Mouse (Mus musculus) heart, embryonic 13.5 days (tissue): ENCODE data around the gene 4930595D18Rik. TPM values are rescaled to one million over a fixed set of nuclear protein-coding genes. Genes with fewer than 3 reads are reported as not detected.
A peak's percentile ranks its signal among the peaks of the same experiment; 100 is the strongest.

Source experiments
- ATAC-seq: fragments of 200-750 bp; cut with Nextera tagmentation; 2 replicates; pipeline ENCODE4 v1.8.0; 2017; ENCODE audit warnings: moderate TSS enrichment; ENCODE audit not compliant: insufficient number of reproducible peaks, low FRiP score, low TSS enrichment; ENCODE audit errors: extremely low read depth
- H3K27ac ChIP-seq: fragments of 300-500 bp; sonication (generic); replicated peaks from 2 replicates; pipeline ENCODE4 v1.5.1; 2015; ENCODE audit warnings: moderate library complexity, mild to moderate bottlenecking, inconsistent platforms
- H3K27me3 ChIP-seq: fragments of 300-500 bp; sonication (generic); replicated peaks from 2 replicates; pipeline ENCODE4 v1.6.1; 2015; ENCODE audit warnings: mild to moderate bottlenecking, inconsistent platforms
- H3K36me3 ChIP-seq: fragments of 300-500 bp; sonication (generic); 2 replicates; pipeline ENCODE4 v1.6.1; 2015; ENCODE audit warnings: mild to moderate bottlenecking, inconsistent platforms
- H3K4me1 ChIP-seq: fragments of 300-500 bp; sonication (generic); 2 replicates; pipeline ENCODE4 v1.6.1; 2015; ENCODE audit warnings: inconsistent platforms
- H3K4me2 ChIP-seq: fragments of 300-500 bp; sonication (generic); 2 replicates; pipeline ENCODE4 v1.6.1; 2015; ENCODE audit warnings: inconsistent platforms, mild to moderate bottlenecking, moderate library complexity
- H3K4me3 ChIP-seq: fragments of 300-500 bp; sonication (generic); 2 replicates; pipeline ENCODE4 v1.5.1; 2015; ENCODE audit warnings: moderate library complexity, mild to moderate bottlenecking, inconsistent platforms
- H3K9ac ChIP-seq: fragments of 300-500 bp; sonication (generic); 2 replicates; pipeline ENCODE4 v1.6.1; 2015; ENCODE audit warnings: inconsistent platforms, mild to moderate bottlenecking, moderate library complexity
- H3K9me3 ChIP-seq: fragments of 300-500 bp; sonication (generic); 2 replicates; pipeline ENCODE4 v1.6.1; 2016; ENCODE audit warnings: inconsistent platforms
- WGBS: fragments of 180-500 bp; shearing (Covaris S2); methylation state at CpG from one replicate; pipeline ENCODE4 v1.1.7; 2015; ENCODE audit warnings: mixed read lengths; 5-methylcytosine and 5-hydroxymethylcytosine counted together
- polyA plus RNA-seq: library from polyadenylated mRNA; unstranded; fragments of >200 nt; fragmentation: Nextera tagmentation; extraction: Ambion mirVana; gene quantifications from 2 replicates; pipeline ENCODE4 v1.2.1, GENCODE M21; 2015

4930595D18Rik gene
- polyA plus RNA-seq, 1 experiment from 2014 or later: not detected

DNA sequence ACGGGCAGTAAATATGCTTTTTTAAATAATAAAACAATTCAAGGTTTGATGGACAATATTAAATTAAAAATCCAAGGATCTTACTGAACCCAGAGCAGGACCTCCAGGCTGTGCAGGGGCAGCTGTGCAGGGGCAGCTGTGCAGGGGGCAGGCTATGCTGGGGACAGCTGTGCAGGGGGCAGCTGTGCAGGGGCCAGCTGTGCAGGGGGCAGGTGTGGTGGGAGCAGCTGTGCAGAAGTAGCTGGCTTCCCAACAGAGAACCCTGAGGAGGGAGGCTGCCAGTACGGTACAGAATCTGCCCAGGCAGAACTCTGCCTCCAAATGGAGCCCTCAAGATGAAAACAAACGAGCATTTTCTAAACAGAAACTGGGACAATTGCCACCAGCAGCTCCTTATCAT is 48.3 kb downstream of the 4930595D18Rik start:
- no peak overlapping the region for H3K4me2 ChIP-seq
- no peaks in the 10 kb centered on the region for H3K36me3 ChIP-seq
- H3K4me1 ChIP-seq: peaks cover 11% of the 10 kb centered on the region
- H3K9me3 ChIP-seq: 0 out of 2 replicates have a peak, but pooled peaks cover 3% of the 10 kb centered on the region
- H3K4me3 ChIP-seq: no peak overlapping the region
- no peak for ATAC-seq
- H3K9ac ChIP-seq: no peak overlapping the region
- no peaks in the 10 kb centered on the region for H3K27me3 ChIP-seq
- WGBS: 72% methylated on average over 3 of the region's 3 CpGs
- no peak overlapping the region for H3K27ac ChIP-seq

DNA sequence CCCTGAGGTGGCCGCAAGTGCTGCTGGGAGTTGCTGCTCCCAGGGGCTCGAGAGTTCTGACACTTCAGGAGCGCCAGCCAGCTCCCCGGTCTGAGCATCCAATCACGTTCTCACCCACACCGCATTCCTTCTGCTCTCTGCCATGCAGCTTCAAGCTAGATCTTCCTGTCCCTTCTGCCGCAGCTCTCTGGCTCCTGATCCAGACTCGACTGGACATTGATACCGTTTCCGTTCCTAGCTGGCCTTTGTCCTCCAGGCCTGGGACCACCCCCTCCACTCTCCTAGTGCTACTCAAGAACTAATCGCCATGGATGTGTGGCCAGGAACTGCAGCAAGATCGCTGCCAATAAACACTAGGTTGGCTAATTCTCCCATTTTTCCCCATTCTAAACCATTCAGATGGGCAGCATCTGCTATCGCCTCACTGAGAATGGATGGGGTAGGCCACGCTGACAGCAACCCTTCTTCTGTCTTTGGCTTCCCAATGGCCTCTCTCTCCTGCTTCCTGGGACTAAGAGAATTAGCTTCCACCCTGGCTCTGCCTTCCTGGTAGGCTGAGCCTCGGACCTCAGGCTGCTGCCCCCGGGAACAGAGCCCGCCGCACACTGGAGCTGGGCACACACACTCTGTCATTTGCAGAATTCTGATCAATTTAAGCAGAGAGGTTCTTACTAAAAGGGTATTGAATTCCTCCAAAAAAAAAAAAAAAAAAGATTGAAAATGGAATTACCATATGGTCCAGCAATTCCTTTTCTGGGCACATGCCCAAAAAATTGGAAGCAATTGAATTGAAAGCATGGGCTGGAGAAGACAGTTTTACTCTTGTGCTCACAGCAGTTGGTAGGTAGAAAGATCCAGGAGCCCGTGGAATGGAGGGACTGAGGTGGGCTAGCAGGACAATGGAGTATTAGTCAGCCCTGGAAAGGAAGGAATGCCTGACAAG is 49.2 kb downstream of the 4930595D18Rik start:
- Histone ChIP-seq H3K4me2 (peak overlapping the region; percentile 39), H3K9me3 (peaks cover 8% of the 10 kb centered on the region; the same call in 1 of the 2 replicates), H3K4me3 (no peak overlapping the region), H3K27ac (no peak overlapping the region), H3K27me3 (no peaks in the 10 kb centered on the region), H3K36me3 (no peaks in the 10 kb centered on the region), H3K9ac (peak overlapping the region; percentile 28), H3K4me1 (peaks cover 11% of the 10 kb centered on the region)
- ATAC-seq: no peak
- 50% methylated on average over 19 of the region's 19 CpGs for WGBS

- no peak overlapping the region for H3K27ac ChIP-seq
- WGBS: 76% methylated on average over 7 of the region's 7 CpGs
- no peak overlapping the region for H3K4me2 ChIP-seq
- H3K4me3 ChIP-seq: no peak overlapping the region
- H3K4me1 ChIP-seq: peaks cover 11% of the 10 kb centered on the region
- H3K36me3 ChIP-seq: no peaks in the 10 kb centered on the region
- H3K9ac ChIP-seq: no peak overlapping the region; the same call in 1 of the 2 replicates
- no peak for ATAC-seq
- peaks cover 5% of the 10 kb centered on the region; the same call in 1 of the 2 replicates for H3K9me3 ChIP-seq
- no peaks in the 10 kb centered on the region for H3K27me3 ChIP-seq
These were observed 50.1 kb downstream of the 4930595D18Rik start for GRCm38 (mm10) chr12:111134169-111134568.

DNA sequence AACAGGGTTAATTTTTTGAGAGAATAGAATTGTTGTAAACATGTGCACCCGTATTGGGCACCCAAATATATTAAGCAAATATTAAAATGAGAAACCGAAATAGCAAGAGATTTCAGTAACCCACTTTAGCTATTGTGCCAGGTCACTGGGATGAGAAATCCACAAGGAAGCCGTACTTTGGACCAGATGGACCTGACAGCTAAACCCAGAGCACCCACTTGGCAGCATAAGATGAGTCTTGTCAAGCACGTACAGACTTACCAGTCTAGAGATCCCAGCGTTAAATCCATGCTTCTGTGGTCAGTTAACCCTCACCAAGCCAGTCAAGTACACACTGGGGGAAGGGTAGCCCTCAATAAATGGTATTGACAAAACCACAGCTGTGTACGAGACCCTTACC is 58.6 kb downstream of the 4930595D18Rik start:
- H3K36me3 ChIP-seq: peaks cover 10% of the 10 kb centered on the region
- H3K9me3 ChIP-seq: peaks cover 2% of the 10 kb centered on the region; the same call in 1 of the 2 replicates
- ATAC-seq: no peak
- no peak overlapping the region for H3K4me3 ChIP-seq
- no peak overlapping the region for H3K9ac ChIP-seq
- H3K4me2 ChIP-seq: no peak overlapping the region
- H3K4me1 ChIP-seq: no peaks in the 10 kb centered on the region
- no peak overlapping the region for H3K27ac ChIP-seq
- H3K27me3 ChIP-seq: no peaks in the 10 kb centered on the region
- WGBS: 79% methylated on average over 6 of the region's 6 CpGs

GRCm38 (mm10) chr12:111124601-111125260 is 59.6 kb downstream of the 4930595D18Rik start:
- H3K9ac ChIP-seq: no peak overlapping the region
- H3K9me3 ChIP-seq: no peaks in the 10 kb centered on the region
- WGBS: 74% methylated on average over 14 of the region's 14 CpGs
- H3K4me1 ChIP-seq: no peaks in the 10 kb centered on the region
- H3K36me3 ChIP-seq: peaks cover 18% of the 10 kb centered on the region
- no peaks in the 10 kb centered on the region for H3K27me3 ChIP-seq
- no peak overlapping the region for H3K4me2 ChIP-seq
- ATAC-seq: no peak
- no peak overlapping the region for H3K4me3 ChIP-seq
- no peak overlapping the region for H3K27ac ChIP-seq

- no peak overlapping the region for H3K9ac ChIP-seq
- H3K27ac ChIP-seq: no peak overlapping the region
- H3K36me3 ChIP-seq: peaks cover 42% of the 10 kb centered on the region
- no peak for ATAC-seq
- no peaks in the 10 kb centered on the region for H3K27me3 ChIP-seq
- no peak overlapping the region for H3K4me2 ChIP-seq
- H3K4me1 ChIP-seq: no peaks in the 10 kb centered on the region
- H3K9me3 ChIP-seq: no peaks in the 10 kb centered on the region
- H3K4me3 ChIP-seq: no peak overlapping the region
These were observed 61.9 kb downstream of the 4930595D18Rik start for GRCm38 (mm10) chr12:111122332-111122852.

DNA sequence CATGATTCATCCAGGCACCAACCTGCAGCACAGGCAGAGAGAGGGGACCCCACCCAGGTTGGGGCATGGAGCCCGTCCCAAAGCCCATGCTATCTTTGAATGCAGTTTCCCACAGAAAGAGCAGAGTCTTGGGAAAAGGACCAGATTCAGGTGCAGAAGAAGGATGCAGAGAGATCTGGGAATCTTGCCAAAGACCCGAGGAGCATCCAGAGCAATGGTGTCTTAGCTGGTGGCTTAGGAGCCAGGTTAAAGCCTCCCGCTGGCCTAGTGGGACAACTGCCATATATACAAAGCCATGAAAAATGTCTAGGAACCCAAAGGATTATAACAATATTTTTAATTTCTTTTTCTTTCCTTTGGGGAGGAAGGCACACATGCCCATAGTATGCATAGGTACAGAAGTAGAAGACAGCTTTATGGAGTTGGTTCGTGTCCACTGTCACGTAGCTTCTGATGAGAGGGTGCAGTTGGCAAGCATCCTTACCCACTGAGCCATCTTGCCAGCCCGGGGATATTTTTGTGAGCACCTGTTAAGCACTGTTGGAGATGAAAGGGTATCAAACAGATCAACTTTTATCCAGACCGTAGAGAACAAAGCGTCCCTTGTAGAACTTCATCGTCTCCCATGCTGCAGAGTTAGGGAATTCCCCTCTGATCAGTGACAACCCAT is 63.2 kb downstream of the 4930595D18Rik start:
- Histone ChIP-seq H3K4me3 (no peak overlapping the region), H3K36me3 (peaks cover 51% of the 10 kb centered on the region), H3K9me3 (no peaks in the 10 kb centered on the region), H3K4me2 (no peak overlapping the region), H3K27ac (no peak overlapping the region), H3K9ac (no peak overlapping the region), H3K27me3 (no peaks in the 10 kb centered on the region), H3K4me1 (no peaks in the 10 kb centered on the region)
- no peak for ATAC-seq
- WGBS: 87% methylated on average over 9 of the region's 9 CpGs

GRCm38 (mm10) chr12:111119506-111120085 is 64.7 kb downstream of the 4930595D18Rik start:
- H3K9ac ChIP-seq: no peak overlapping the region
- ATAC-seq: no peak
- H3K4me1 ChIP-seq: no peaks in the 10 kb centered on the region
- 89% methylated on average over 5 of the region's 5 CpGs for WGBS
- H3K4me3 ChIP-seq: no peak overlapping the region
- no peak overlapping the region for H3K4me2 ChIP-seq
- no peak overlapping the region for H3K27ac ChIP-seq
- no peaks in the 10 kb centered on the region for H3K27me3 ChIP-seq
- H3K36me3 ChIP-seq: peaks cover 62% of the 10 kb centered on the region
- no peaks in the 10 kb centered on the region for H3K9me3 ChIP-seq

GRCm38 (mm10) chr12:111114593-111114992 is 69.7 kb downstream of the 4930595D18Rik start:
- 93% methylated on average over 5 of the region's 5 CpGs for WGBS
- no peak overlapping the region for H3K4me3 ChIP-seq
- ATAC-seq: no peak
- H3K9ac ChIP-seq: no peak overlapping the region
- H3K27ac ChIP-seq: no peak overlapping the region
- H3K4me2 ChIP-seq: no peak overlapping the region
- peaks cover 94% of the 10 kb centered on the region for H3K36me3 ChIP-seq
- H3K27me3 ChIP-seq: no peaks in the 10 kb centered on the region
- no peaks in the 10 kb centered on the region for H3K9me3 ChIP-seq
- H3K4me1 ChIP-seq: no peaks in the 10 kb centered on the region

- no peak overlapping the region for H3K4me3 ChIP-seq
- no peak overlapping the region for H3K9ac ChIP-seq
- no peaks in the 10 kb centered on the region for H3K27me3 ChIP-seq
- no peak overlapping the region for H3K27ac ChIP-seq
- peaks cover 93% of the 10 kb centered on the region for H3K36me3 ChIP-seq
- no peaks in the 10 kb centered on the region for H3K9me3 ChIP-seq
- 87% methylated on average over 8 of the region's 8 CpGs for WGBS
- no peak for ATAC-seq
- H3K4me1 ChIP-seq: no peaks in the 10 kb centered on the region; the same call in 1 of the 2 replicates
- no peak overlapping the region for H3K4me2 ChIP-seq
These were observed 73.1 kb downstream of the 4930595D18Rik start for GRCm38 (mm10) chr12:111111176-111111575.
